Mouse (Mus musculus): Measurements from ENCODE around the gene Ttc3. TPM values are rescaled to one million over a fixed set of nuclear protein-coding genes. Genes with fewer than 3 reads are reported as not detected.
"Not testable (repeated sequence)": the region's sequence is repeated elsewhere in the genome, so short reads cannot be mapped to it uniquely, and the experiment has no call there.

Ttc3 gene
- polyA plus RNA-seq (2015; fragmentation: Nextera tagmentation; extraction: Ambion mirVana) = 228 and 237 TPM in 2 replicates

DNA sequence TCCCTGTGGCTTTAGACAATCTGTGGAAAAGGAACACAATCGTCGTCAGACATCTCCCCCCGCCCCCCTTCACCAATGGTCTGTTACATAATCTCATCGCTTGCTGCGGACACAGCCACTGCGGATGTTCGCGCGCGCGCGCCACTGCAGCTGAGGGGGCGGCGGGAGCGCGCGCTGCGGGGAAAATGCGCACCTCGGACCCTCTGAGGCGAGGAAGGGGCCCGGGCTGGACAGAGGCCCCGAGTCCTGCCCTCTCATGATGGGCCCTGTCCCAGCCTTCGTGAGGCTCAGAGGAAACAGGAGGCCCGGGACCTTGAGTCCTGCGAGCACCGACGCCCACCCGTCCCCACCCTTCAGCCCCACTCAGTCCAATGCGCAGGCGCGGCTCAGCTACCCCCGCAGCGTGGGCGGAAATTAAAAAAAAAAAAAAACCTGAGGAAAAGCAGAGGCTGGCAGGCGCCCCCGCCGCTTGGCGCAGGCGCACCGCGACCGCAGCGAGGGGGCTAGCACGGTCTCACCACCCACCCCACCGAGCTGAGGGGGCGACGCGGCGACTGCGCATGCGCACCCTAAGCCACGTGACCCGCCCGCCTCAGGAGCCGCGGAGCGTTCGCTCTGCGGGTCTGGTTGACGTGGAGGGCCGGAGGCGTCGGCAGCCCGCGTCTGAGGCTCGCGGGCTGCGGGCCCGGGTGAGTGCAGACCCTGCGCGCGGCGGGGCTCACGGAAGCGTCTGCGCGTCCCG is at the start of gene Ttc3:
TSS of gene Ttc3 (plus strand) at position 446 of the 742 bp plus-strand sequence.
- WGBS = under 1% methylated on average over 77 of the region's 79 CpGs
- peak within 1 kb of the TSS; percentile 94 for H3K9ac ChIP-seq
- H3K27me3 ChIP-seq = no peaks in the 10 kb centered on the region
- peaks cover 14% of the 10 kb centered on the region for H3K4me1 ChIP-seq
- H3K4me2 ChIP-seq = peak within 1 kb of the TSS; percentile 67
- peak within 1 kb of the TSS; percentile 98 for H3K27ac ChIP-seq
- H3K36me3 ChIP-seq = peaks cover 4% of the 10 kb centered on the region; the same call in 1 of the 2 replicates
- H3K9me3 ChIP-seq = no peaks in the 10 kb centered on the region
- peak within 1 kb of the TSS; percentile 99 for H3K4me3 ChIP-seq
- ATAC-seq (ENCODE audit: insufficient number of reproducible peaks, low FRiP score, low TSS enrichment, low read depth) = peak; percentile 90

DNA sequence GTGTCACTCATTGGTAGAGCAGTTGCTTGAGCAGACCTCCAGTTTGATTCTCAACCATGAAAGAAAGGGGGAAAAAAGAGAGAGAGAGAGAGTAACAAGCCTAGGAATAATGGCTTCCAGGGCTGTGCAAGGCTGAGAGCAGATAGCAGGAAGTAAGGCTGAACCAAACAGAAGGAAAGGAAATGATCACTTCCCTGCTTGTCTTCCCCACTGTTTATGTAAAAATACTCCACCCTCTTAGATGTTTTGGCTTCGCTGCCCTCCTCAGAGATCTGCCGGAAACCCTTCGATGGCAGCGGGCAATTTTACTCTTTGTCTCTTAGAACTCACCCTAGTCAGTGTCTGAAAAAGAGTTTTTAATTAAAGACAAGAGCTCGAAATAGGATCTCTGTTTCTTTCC is 46.7 kb upstream of the Ttc3 start:
- no peak overlapping the region for H3K27ac ChIP-seq
- no peak for ATAC-seq (ENCODE audit: insufficient number of reproducible peaks, low FRiP score, low TSS enrichment, low read depth)

DNA sequence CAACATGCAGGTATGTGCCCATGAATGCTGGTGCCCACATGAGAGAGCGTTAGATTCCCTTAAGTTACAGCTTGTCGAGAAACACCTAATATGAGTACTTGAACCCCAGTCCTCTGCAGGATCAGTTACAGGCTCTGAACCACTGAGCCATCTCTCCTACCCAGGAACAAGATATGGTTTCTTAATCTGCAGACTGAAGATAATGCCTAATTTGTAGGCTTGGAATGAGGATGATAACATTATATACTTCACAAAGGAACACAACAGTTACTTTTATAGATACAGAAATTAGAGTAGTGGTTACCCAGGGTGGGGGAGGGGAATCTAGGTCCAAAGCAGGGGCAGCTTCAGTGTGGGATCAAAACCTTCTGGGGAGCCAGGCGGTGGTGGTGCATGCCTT is 44.4 kb upstream of the Ttc3 start:
- Histone ChIP-seq H3K4me1 (peaks cover 19% of the 10 kb centered on the region), H3K4me3 (no peak overlapping the region), H3K9ac (no peak overlapping the region), H3K27ac (no peak overlapping the region), H3K27me3 (peaks cover 35% of the 10 kb centered on the region), H3K36me3 (no peaks in the 10 kb centered on the region), H3K9me3 (no peaks in the 10 kb centered on the region), H3K4me2 (no peak overlapping the region)
- no peak for ATAC-seq (ENCODE audit: insufficient number of reproducible peaks, low FRiP score, low TSS enrichment, low read depth)
- WGBS = 85% methylated on average over 3 of the region's 3 CpGs

More for the DNA sequence above, 46.7 kb upstream of the Ttc3 start:
- 66% methylated on average over 5 of the region's 5 CpGs for WGBS
- Histone ChIP-seq H3K27me3 (peaks cover 25% of the 10 kb centered on the region), H3K36me3 (no peaks in the 10 kb centered on the region), H3K4me1 (peaks cover 10% of the 10 kb centered on the region), H3K9me3 (no peaks in the 10 kb centered on the region), H3K4me2 (no peak overlapping the region), H3K4me3 (no peak overlapping the region), H3K9ac (no peak overlapping the region)

DNA sequence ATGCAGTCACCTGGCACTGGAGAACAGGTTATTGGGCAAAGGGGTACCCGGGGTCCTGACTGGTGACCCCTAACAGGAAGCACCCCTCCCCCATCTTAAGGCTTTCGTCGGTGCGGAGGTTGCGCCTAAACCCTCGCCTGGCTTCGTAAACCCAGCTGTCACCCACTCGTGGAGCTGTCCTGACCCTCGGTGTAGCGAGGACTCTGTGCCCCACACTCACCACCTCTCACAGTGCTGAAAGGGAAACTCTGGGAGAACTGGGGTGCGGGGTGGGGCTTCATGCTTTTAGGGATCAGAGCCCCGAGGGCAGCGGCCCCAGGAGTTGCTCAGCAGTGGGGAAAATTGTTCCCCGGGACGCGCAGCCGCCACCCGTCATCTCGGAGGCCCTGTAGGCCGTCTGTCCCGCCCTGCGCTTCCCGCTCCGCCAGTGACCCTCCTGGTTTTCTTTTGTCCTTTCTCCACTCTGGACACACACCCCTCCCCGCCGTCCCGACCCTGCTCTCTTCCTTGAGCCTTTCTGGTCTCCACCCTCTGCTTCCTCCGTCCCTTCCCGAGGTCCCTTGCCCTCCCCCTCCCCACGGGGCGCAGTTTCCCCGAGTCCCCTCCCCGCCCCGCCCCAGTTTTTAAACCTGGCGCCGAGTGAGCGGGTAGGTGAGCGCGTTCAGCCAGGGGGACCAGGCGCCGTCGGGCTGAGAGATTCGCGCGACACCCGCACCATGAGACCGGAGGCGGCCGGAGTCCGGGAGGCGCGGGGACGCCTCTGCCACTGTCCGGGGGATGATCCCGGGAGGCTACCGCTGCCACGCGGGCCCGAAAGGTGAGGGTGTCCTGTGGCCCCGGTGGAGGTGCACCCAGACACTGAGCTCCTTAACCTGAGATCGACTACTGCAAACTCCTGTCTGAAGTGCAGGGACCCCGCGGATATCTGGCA is 42.4 kb upstream of the Ttc3 start, which contains the start of gene Ripply3:
TSS of gene Ripply3 (plus strand) at position 640 of the 931 bp plus-strand sequence.
- peaks cover 19% of the 10 kb centered on the region for H3K4me1 ChIP-seq
- H3K9me3 ChIP-seq = no peaks in the 10 kb centered on the region
- no peak for ATAC-seq (ENCODE audit: insufficient number of reproducible peaks, low FRiP score, low TSS enrichment, low read depth)
- no peak within 1 kb of the TSS for H3K27ac ChIP-seq
- peak within 1 kb of the TSS; percentile 92 for H3K4me2 ChIP-seq
- H3K36me3 ChIP-seq = no peaks in the 10 kb centered on the region
- H3K9ac ChIP-seq = peak within 1 kb of the TSS; percentile 45; the same call in 1 of the 2 replicates
- under 1% methylated on average over 63 of the region's 63 CpGs for WGBS
- H3K4me3 ChIP-seq = peak within 1 kb of the TSS; percentile 47
- peaks cover 35% of the 10 kb centered on the region for H3K27me3 ChIP-seq

DNA sequence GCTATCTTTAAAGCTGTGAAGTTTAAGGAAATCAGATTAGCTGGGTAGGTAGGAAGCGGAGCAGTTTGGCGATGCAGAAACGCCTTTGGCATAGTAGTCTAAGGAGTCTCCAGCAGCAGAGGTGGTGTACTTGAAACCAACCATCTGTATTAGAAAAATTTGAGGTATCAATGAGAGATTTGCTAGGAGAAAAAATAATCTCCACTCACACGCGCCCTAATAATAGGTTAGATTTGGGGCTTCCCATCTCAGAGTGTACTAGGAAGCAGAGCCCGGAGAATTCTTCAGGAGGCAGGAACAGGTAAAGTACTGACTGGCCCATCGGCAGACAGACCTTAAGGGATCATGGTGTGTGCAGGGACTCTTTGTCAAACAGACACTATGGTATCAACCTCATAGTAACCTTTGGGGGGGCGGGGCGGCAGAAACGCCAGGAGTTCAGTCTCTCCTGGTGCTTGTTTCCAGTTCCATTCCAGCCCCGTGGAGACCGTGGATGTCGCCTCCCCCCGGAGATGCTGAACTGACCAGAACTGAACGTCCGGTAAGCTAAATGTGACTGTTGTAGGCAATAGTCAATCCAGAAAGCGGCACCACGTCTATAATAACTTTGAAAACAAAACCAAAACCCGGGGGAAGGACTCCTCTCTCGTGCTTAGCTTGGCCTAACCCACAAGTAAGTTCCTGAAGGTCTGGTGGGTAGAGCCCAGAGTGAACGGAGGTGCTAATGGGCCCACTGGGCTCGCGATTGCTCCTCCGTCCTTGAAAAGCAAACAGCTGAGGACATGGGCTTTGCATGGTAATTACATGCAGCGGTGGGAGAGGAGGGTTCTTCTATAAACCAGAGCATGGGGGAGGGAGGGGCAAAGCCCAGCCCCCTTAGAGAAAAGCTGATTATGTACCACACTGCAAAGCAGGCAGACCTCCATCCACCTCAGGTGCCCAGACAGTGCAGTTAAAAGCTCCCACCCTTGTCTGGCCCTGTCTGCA is 41.2 kb upstream of the Ttc3 start:
- H3K9me3 ChIP-seq = no peaks in the 10 kb centered on the region
- peaks cover 35% of the 10 kb centered on the region for H3K27me3 ChIP-seq
- ATAC-seq (ENCODE audit: insufficient number of reproducible peaks, low FRiP score, low TSS enrichment, low read depth) = no peak
- H3K4me2 ChIP-seq = peak overlapping the region; percentile 92
- H3K4me3 ChIP-seq = peak overlapping the region; percentile 47
- H3K9ac ChIP-seq = no peak overlapping the region
- no peaks in the 10 kb centered on the region for H3K36me3 ChIP-seq
- H3K27ac ChIP-seq = no peak overlapping the region
- peaks cover 19% of the 10 kb centered on the region for H3K4me1 ChIP-seq
- WGBS = 13% methylated on average over 25 of the region's 25 CpGs

DNA sequence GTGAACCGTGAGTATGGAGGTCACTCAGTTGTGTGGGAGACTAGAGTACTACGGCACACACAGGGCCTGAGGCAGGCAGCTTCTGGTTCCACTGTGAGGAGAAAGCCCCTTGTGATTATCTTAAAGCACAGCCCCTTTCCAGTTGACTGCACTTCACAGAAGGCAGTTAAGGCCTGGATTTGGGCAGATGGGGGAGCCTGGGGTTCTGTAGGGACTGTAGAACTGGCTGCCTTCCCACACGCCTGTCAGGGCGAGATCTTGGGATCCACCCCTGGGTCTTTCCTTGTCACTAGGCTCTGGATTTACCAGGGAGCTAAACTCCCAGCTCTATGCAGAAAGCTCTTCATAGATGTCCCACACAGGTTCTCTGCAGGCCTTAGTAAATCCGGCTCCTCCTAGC is 40.0 kb upstream of the Ttc3 start:
- Histone ChIP-seq H3K4me1 (peaks cover 19% of the 10 kb centered on the region), H3K9me3 (no peaks in the 10 kb centered on the region), H3K4me2 (no peak overlapping the region), H3K36me3 (no peaks in the 10 kb centered on the region), H3K9ac (no peak overlapping the region), H3K27me3 (peaks cover 32% of the 10 kb centered on the region), H3K4me3 (no peak overlapping the region), H3K27ac (no peak overlapping the region)
- WGBS = 73% methylated on average over 5 of the region's 5 CpGs
- ATAC-seq (ENCODE audit: insufficient number of reproducible peaks, low FRiP score, low TSS enrichment, low read depth) = no peak

DNA sequence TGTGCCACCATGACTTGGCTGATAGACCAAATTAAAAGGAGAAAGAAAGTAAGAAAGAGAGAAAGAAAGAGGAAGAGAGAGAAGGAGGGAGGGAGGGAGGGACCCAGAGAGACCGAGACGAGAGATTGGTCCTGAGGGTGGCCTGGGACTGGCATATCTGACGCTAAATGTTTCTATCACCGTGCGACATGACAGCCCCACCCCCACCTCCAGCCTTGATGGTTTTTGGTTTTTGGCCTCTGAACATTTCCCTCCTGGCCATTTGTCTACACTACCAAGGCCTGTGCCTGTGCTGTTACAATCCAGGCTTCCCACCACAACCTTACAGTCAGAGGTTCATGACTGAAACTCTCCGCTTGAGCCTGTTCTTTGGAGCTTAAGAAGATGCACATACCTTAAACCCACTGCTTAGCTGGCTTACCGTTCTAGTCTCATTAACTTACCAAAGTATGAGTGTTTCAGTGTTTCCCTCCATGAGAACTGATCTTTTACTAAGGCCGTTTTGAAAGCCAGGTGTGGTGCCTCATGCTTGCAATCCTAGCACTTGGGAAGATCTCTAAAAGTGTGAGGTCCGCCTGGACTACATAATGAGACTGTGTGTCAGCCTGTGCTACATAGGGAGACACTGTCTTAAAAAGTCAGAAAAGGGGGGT is 39.1 kb upstream of the Ttc3 start:
- no peak overlapping the region for H3K27ac ChIP-seq
- 75% methylated on average over 9 of the region's 9 CpGs for WGBS
- no peak overlapping the region for H3K9ac ChIP-seq
- H3K36me3 ChIP-seq = no peaks in the 10 kb centered on the region
- H3K4me1 ChIP-seq = peaks cover 19% of the 10 kb centered on the region
- ATAC-seq (ENCODE audit: insufficient number of reproducible peaks, low FRiP score, low TSS enrichment, low read depth) = no peak
- no peak overlapping the region for H3K4me3 ChIP-seq
- peaks cover 29% of the 10 kb centered on the region for H3K27me3 ChIP-seq
- no peak overlapping the region for H3K4me2 ChIP-seq
- no peaks in the 10 kb centered on the region for H3K9me3 ChIP-seq

DNA sequence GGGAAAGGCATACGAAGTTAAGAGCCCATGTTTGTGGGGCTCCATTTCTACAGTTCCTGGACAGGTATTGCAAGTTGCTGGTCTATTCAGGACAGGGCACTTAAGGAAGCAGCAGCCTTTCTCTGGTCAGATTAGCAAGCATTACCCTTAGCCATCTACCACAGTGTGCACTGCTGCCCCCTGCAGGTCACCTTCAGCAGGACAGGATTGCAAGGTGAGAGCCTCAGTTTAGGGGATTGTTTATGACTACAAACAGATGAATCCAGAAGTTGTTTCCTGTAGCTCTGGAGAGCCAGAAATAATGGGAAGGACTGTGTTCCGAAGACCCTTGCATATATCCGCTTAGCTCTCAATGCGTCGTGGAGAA is 38.5 kb upstream of the Ttc3 start:
- Histone ChIP-seq H3K4me1 (peaks cover 19% of the 10 kb centered on the region), H3K4me2 (no peak overlapping the region), H3K27ac (no peak overlapping the region), H3K27me3 (peaks cover 26% of the 10 kb centered on the region), H3K9me3 (no peaks in the 10 kb centered on the region), H3K4me3 (no peak overlapping the region), H3K9ac (no peak overlapping the region), H3K36me3 (no peaks in the 10 kb centered on the region)
- WGBS = 68% methylated on average over 5 of the region's 5 CpGs
- no peak for ATAC-seq (ENCODE audit: insufficient number of reproducible peaks, low FRiP score, low TSS enrichment, low read depth)

DNA sequence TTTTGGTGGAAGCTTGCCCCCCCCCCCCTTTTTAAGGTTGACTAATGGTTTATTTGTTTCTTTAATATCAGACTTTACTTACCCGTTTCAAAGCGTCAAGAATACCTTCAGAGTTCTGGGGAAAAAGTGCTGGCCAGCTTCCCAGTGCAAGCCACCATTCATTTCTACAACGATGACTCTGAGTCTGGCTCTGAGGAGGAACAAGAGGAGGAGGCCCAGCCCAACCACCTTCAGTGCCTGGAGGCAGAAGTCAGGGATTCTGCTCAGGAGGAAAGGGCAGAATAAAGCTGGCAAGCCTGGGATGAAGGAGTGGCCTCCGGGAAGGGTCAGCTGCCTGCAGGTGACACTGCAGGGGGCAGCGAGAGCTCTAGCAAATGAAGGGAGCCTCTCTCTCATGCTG is 34.8 kb upstream of the Ttc3 start:
- no peaks in the 10 kb centered on the region for H3K36me3 ChIP-seq
- no peak overlapping the region for H3K4me2 ChIP-seq
- no peaks in the 10 kb centered on the region for H3K27me3 ChIP-seq
- no peak for ATAC-seq (ENCODE audit: insufficient number of reproducible peaks, low FRiP score, low TSS enrichment, low read depth)
- H3K4me1 ChIP-seq = no peaks in the 10 kb centered on the region
- WGBS = 37% methylated on average over 5 of the region's 5 CpGs
- H3K9ac ChIP-seq = no peak overlapping the region
- no peak overlapping the region for H3K27ac ChIP-seq
- no peaks in the 10 kb centered on the region for H3K9me3 ChIP-seq
- H3K4me3 ChIP-seq = no peak overlapping the region

DNA sequence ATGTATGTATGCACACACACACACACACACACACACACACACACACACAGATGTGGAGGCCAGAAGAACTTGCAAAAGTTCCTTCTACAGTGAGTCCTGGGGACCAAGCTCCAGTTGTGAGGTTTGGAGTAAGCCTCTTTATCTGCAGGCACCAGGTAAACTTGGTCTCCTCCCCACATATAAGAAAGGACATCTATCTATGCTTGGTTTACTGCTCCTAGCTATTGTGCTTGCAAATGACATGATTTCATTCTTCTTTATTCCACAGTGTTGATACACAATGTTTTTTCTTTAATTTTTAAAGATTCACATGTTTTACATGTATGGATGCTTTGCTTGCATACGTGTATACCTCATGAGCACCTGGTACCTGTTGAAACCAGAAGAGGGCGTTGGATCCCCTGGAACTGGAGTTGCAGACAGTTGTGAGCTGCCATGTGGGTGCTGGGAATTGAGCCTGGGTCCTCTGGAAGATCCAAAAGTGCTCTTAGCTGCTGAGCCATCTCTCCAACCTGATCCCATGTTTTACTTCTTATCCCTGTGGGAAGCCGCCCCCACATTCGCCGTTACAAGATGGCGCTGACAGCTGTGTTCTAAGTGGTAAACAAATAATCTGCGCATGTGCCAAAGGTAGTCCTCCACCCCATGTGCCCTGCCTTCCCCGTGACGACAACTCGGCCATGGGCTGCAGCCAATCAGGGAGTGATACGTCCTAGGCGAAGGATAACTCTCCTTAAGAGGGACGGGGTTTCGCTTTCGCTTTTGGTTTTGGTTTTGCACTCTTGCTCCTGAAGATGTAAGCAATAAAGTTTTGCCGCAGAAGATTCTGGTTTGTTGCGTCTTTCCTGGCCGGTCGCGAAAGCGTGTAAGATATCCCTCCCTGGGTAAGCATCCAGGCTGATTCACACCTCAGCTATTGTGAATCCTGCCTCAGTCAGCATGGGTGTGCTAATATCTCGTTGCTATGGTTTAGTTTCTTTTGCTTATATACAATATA is 31.0 kb upstream of the Ttc3 start:
- WGBS = 92% methylated on average over 22 of the region's 22 CpGs
- H3K4me1 ChIP-seq; ATAC-seq (ENCODE audit: insufficient number of reproducible peaks, low FRiP score, low TSS enrichment, low read depth); H3K27me3 ChIP-seq; H3K9ac ChIP-seq; H3K36me3 ChIP-seq; H3K9me3 ChIP-seq; H3K4me3 ChIP-seq; H3K4me2 ChIP-seq; H3K27ac ChIP-seq: not testable (repeated sequence)

Data from limb, embryonic 15.5 days (tissue).